Mouse (Mus musculus) midbrain, embryonic 13.5 days (tissue): ENCODE measurements around the gene Zic3. TPM values are rescaled to one million over a fixed set of nuclear protein-coding genes. Genes with fewer than 3 reads are reported as not detected.

Experiments used
- ATAC-seq: fragments of 200-750 bp; cut with Nextera tagmentation; 2 replicates; pipeline ENCODE4 v1.8.0; 2017; ENCODE audit warnings: mild to moderate bottlenecking, moderate TSS enrichment, moderate library complexity
- H3K27ac ChIP-seq: fragments of 300-500 bp; sonication (generic); 2 replicates; pipeline ENCODE4 v1.5.1; 2015; ENCODE audit warnings: inconsistent platforms, mild to moderate bottlenecking, moderate library complexity
- H3K27me3 ChIP-seq: fragments of 300-500 bp; sonication (generic); 2 replicates; pipeline ENCODE4 v1.6.1; 2015; ENCODE audit warnings: mild to moderate bottlenecking, inconsistent platforms
- H3K36me3 ChIP-seq: fragments of 300-500 bp; sonication (generic); 2 replicates; pipeline ENCODE4 v1.6.1; 2015; ENCODE audit warnings: mild to moderate bottlenecking, inconsistent platforms
- H3K4me1 ChIP-seq: fragments of 300-500 bp; sonication (generic); replicated peaks from 2 replicates; pipeline ENCODE4 v1.6.1; 2015; ENCODE audit warnings: inconsistent platforms
- H3K4me2 ChIP-seq: fragments of 300-500 bp; sonication (generic); replicated peaks from 2 replicates; pipeline ENCODE4 v1.6.1; 2015; ENCODE audit warnings: moderate library complexity, mild to moderate bottlenecking, inconsistent platforms
- H3K4me3 ChIP-seq: fragments of 300-500 bp; sonication (generic); replicated peaks from 2 replicates; pipeline ENCODE4 v1.5.1; 2015; ENCODE audit warnings: mild to moderate bottlenecking, inconsistent platforms
- H3K9ac ChIP-seq: fragments of 300-500 bp; sonication (generic); replicated peaks from 2 replicates; pipeline ENCODE4 v1.6.1; 2015; ENCODE audit warnings: mild to moderate bottlenecking, inconsistent platforms
- H3K9me3 ChIP-seq: fragments of 300-500 bp; sonication (generic); 2 replicates; pipeline ENCODE4 v1.6.1; 2016; ENCODE audit warnings: mild to moderate bottlenecking, inconsistent platforms
- WGBS: fragments of 180-500 bp; shearing (Covaris S2); methylation state at CpG from one replicate; pipeline ENCODE4 v1.1.7; 2015; 5-methylcytosine and 5-hydroxymethylcytosine counted together
- polyA plus RNA-seq: library from polyadenylated mRNA; unstranded; fragments of >200 nt; fragmentation: Nextera tagmentation; extraction: Ambion mirVana; gene quantifications from 2 replicates; pipeline ENCODE4 v1.2.1, GENCODE M21; 2015

Zic3 gene
- polyA plus RNA-seq, 1 experiment from 2014 or later: 32.7 TPM

DNA sequence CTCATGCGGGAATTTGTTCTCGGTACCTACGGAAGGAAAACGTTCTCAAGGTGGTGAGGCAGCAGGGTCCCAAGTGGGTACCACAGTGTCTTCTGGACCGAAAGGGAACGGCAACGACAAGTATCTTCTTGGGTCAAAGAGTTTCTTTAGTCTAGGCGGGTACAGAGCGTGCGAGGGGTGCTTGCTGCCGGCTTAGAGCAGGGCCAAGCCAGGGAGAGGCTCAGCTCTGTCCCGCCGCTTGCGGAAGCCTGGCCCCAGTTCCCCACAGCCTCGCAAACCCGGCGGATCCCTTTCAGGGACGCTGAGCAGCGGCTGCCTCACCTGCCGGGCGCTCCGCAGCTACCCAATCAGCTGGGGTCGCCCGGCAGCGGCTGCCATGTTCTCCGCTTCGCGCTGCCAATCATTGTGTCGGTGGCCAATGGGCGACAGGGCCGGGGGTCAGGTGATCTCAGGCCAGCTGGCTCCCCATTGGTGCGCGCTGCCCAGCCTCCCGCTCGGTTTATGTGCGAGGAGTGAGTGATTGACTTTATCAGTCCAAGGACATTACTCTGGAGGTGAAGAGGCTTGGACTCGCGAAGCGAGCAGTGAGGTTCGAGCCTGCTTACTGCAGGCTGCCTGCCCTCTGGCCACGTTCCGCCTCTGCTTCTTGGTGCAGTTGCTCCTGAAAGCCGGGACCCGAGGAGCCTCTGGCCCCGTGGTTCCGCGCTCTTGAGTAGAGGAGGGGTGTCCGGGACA lies 7.8 kb downstream of the Zic3 start:
- Histone ChIP-seq H3K4me1 (no peaks in the 10 kb centered on the region), H3K27me3 (peaks cover 7% of the 10 kb centered on the region; the same call in 1 of the 2 replicates), H3K4me3 (peak overlapping the region; percentile 57), H3K4me2 (peak overlapping the region; percentile 55), H3K9ac (peak overlapping the region; percentile 80), H3K36me3 (no peaks in the 10 kb centered on the region), H3K27ac (peak overlapping the region; percentile 87), H3K9me3 (no peaks in the 10 kb centered on the region)
- peak; percentile 93 for ATAC-seq
- WGBS: 21% methylated on average over 48 of the region's 48 CpGs

DNA sequence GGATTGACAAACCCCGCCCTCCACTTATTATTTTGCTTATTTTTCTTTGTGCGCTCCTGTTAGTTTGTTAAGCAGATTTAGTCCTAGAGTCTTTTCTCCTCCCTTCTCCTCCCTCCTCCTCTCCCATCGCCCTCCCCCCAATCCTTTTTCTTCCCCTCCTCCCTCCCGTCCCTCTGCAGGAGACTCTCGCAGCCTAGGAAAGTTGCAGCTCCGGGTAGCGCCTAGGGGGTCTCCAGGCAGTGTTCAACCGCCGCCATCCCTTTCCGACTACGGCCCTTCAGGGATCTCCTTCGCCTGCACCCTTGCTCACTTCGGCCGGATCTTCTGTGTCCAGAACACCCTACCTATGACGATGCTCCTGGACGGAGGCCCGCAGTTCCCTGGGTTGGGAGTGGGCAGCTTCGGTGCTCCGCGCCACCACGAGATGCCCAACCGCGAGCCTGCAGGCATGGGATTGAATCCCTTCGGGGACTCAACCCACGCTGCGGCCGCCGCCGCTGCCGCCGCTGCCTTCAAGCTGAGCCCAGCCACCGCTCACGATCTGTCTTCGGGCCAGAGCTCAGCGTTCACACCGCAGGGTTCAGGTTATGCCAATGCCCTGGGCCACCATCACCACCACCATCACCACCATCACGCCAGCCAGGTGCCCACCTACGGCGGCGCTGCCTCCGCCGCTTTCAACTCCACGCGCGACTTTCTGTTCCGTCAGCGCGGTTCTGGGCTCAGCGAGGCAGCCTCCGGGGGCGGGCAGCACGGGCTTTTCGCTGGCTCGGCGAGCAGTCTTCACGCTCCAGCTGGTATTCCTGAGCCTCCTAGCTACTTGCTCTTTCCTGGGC lies 8.6 kb downstream of the Zic3 start:
- peak overlapping the region; percentile 55 for H3K4me2 ChIP-seq
- no peaks in the 10 kb centered on the region for H3K36me3 ChIP-seq
- H3K27ac ChIP-seq: peak overlapping the region; percentile 87
- peaks cover 5% of the 10 kb centered on the region; the same call in 1 of the 2 replicates for H3K27me3 ChIP-seq
- no peaks in the 10 kb centered on the region for H3K4me1 ChIP-seq
- 30% methylated on average over 56 of the region's 56 CpGs for WGBS
- H3K4me3 ChIP-seq: peak overlapping the region; percentile 57
- no peaks in the 10 kb centered on the region for H3K9me3 ChIP-seq
- ATAC-seq: peak; percentile 51
- peak overlapping the region; percentile 80 for H3K9ac ChIP-seq

GRCm38 (mm10) chrX:58031671-58032605 lies 9.4 kb downstream of the Zic3 start:
- H3K9ac ChIP-seq: peak overlapping the region; percentile 80
- peak overlapping the region; percentile 87 for H3K27ac ChIP-seq
- no peaks in the 10 kb centered on the region for H3K36me3 ChIP-seq
- no peak; the same call in 1 of the 2 replicates for ATAC-seq
- H3K4me3 ChIP-seq: peak overlapping the region; percentile 57
- peak overlapping the region; percentile 55 for H3K4me2 ChIP-seq
- WGBS: 22% methylated on average over 56 of the region's 56 CpGs
- no peaks in the 10 kb centered on the region for H3K4me1 ChIP-seq
- H3K27me3 ChIP-seq: peaks cover 5% of the 10 kb centered on the region; the same call in 1 of the 2 replicates
- no peaks in the 10 kb centered on the region for H3K9me3 ChIP-seq

DNA sequence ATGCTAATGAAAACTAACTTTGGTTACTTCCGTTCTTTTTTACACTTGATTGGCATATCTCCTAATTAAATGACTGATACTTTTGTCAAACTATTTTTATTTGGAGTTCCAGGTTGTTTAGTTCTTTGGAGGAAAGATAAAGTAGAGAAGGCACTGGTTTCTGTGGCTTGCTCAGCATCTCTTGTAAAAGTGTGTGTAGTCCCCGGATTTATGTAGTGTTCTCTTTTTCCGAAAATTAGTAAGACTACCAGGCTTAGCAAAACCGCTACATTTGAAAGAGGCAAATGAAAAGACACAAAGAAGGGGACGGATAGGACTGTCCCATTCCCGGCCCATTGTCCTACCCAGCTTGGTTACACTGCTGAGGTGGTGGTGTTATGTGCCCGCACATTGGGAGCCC lies 10.1 kb downstream of the Zic3 start:
- ATAC-seq: no peak
- WGBS: 28% methylated on average over 7 of the region's 7 CpGs
- Histone ChIP-seq H3K4me2 (peak overlapping the region; percentile 55), H3K27ac (peak overlapping the region; percentile 87), H3K9me3 (no peaks in the 10 kb centered on the region), H3K27me3 (peaks cover 5% of the 10 kb centered on the region; the same call in 1 of the 2 replicates), H3K36me3 (no peaks in the 10 kb centered on the region), H3K4me3 (peak overlapping the region; percentile 57), H3K9ac (peak overlapping the region; percentile 80), H3K4me1 (no peaks in the 10 kb centered on the region)

DNA sequence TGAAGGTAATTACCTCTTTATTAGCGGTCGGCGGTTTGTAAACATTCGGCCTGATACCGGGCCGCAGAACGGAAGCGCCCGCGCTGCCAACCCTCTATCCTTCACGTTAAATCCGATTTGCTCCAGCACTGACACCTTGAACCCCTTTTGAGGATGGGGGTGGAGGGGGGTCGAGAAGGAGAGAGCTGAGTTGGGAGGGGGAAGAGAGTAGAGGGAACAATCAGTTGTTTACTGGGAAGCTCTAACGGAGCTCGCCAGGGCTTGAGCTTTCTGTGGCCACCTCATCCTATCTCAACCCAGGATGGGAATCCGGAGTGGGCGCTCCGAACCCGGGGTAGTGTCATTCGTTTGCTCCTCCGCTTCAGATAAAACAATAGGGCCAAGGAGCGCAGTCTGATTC lies 11.0 kb downstream of the Zic3 start:
- Histone ChIP-seq H3K4me1 (peaks cover 3% of the 10 kb centered on the region; the same call in 1 of the 2 replicates), H3K4me2 (peak overlapping the region; percentile 55), H3K36me3 (no peaks in the 10 kb centered on the region), H3K9me3 (no peaks in the 10 kb centered on the region), H3K27ac (peak overlapping the region; percentile 87), H3K4me3 (peak overlapping the region; percentile 57), H3K27me3 (no peaks in the 10 kb centered on the region; the same call in 1 of the 2 replicates), H3K9ac (peak overlapping the region; percentile 80)
- 19% methylated on average over 22 of the region's 22 CpGs for WGBS
- no peak for ATAC-seq

- Histone ChIP-seq H3K4me1 (peaks cover 7% of the 10 kb centered on the region; the same call in 1 of the 2 replicates), H3K9me3 (no peaks in the 10 kb centered on the region), H3K4me3 (peak overlapping the region; percentile 39), H3K36me3 (no peaks in the 10 kb centered on the region), H3K4me2 (peak overlapping the region; percentile 53), H3K27me3 (peaks cover 3% of the 10 kb centered on the region; the same call in 1 of the 2 replicates), H3K9ac (peak overlapping the region; percentile 55), H3K27ac (peak overlapping the region; percentile 83)
- 25% methylated on average over 55 of the region's 70 CpGs for WGBS
- peak; percentile 95 for ATAC-seq
These were observed 15.8 kb downstream of the Zic3 start for GRCm38 (mm10) chrX:58038061-58039007.

DNA sequence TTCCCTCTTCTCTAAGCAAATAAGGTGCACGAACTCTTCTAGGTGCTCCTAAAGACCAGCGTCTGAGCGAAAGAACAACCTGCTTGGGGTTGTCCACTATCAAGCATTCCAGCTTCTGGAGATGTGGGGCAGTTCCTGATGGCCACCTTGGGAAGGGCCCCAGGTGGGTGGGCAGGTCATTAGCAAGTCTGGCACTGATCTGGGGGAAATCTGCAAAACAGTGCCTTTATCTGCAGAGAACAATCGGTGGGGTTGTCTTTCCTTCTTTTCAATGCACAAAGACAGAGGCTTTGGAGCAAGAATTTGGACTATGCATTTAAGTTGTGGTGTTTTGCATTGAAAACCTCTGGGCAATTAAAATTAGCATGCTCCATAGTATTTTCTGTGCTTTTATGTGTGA lies 17.2 kb downstream of the Zic3 start:
- no peak overlapping the region for H3K4me3 ChIP-seq
- ATAC-seq: no peak

GRCm38 (mm10) chrX:58041865-58042264 lies 19.4 kb downstream of the Zic3 start:
- Histone ChIP-seq H3K36me3 (no peaks in the 10 kb centered on the region), H3K4me2 (no peak overlapping the region), H3K27ac (no peak overlapping the region), H3K9ac (no peak overlapping the region), H3K4me1 (peaks cover 7% of the 10 kb centered on the region; the same call in 1 of the 2 replicates), H3K27me3 (peaks cover 3% of the 10 kb centered on the region; the same call in 1 of the 2 replicates), H3K4me3 (no peak overlapping the region), H3K9me3 (no peaks in the 10 kb centered on the region)
- WGBS: 55% methylated on average over 3 of the region's 3 CpGs
- ATAC-seq: no peak

More for the DNA sequence above, 17.2 kb downstream of the Zic3 start:
- Histone ChIP-seq H3K4me1 (peaks cover 7% of the 10 kb centered on the region; the same call in 1 of the 2 replicates), H3K4me2 (peak overlapping the region; percentile 53; the same call in 1 of the 2 replicates), H3K9ac (no peak overlapping the region), H3K36me3 (no peaks in the 10 kb centered on the region), H3K27ac (no peak overlapping the region), H3K9me3 (no peaks in the 10 kb centered on the region), H3K27me3 (peaks cover 3% of the 10 kb centered on the region; the same call in 1 of the 2 replicates)
- WGBS: 34% methylated on average over 4 of the region's 4 CpGs

DNA sequence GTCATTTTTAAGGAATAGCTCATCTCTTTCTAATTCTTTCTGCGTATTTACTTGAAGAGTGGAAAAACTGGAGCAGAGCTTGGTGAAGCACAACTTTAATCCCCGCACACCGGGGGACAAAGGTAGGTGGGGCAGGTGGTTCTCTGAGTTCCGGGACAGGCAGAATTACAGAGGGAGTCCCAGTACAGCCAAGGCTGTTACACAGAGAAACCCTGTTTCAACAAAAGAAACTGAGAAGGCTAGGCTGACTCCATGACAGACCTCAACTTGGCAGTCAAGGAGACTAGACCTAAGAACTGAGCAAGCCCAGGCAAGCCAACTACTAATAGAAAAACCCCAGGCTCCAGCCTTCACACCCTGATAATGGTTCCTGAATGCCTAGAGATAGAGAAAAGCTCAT lies 20.0 kb downstream of the Zic3 start:
- ATAC-seq: no peak
- Histone ChIP-seq H3K9me3 (no peaks in the 10 kb centered on the region), H3K4me3 (no peak overlapping the region), H3K36me3 (no peaks in the 10 kb centered on the region), H3K27ac (no peak overlapping the region), H3K27me3 (peaks cover 3% of the 10 kb centered on the region; the same call in 1 of the 2 replicates), H3K4me2 (no peak overlapping the region), H3K9ac (no peak overlapping the region), H3K4me1 (peaks cover 7% of the 10 kb centered on the region; the same call in 1 of the 2 replicates)
- 80% methylated on average over 4 of the region's 4 CpGs for WGBS
